Mouse (Mus musculus) embryonic facial prominence, embryonic 14.5 days (tissue): ENCODE data around the gene Rpl21. TPM values are rescaled to one million over a fixed set of nuclear protein-coding genes. Genes with fewer than 3 reads are reported as not detected.

Source experiments
- ATAC-seq: fragments of 200-750 bp; cut with Nextera tagmentation; 2 replicates; pipeline ENCODE4 v1.8.0; 2017; ENCODE audit warnings: low read depth, moderate number of reproducible peaks, moderate TSS enrichment
- DNase-seq: peaks from one replicate; pipeline ENCODE4 v3.0.0-alpha.2; 2015; ENCODE audit warnings: low spot score
- H3K27ac ChIP-seq: fragments of 300-500 bp; sonication (generic); replicated peaks from 2 replicates; pipeline ENCODE4 v1.5.1; 2014; ENCODE audit warnings: low read depth, mild to moderate bottlenecking, low read length, moderate library complexity
- H3K27me3 ChIP-seq: fragments of 300-500 bp; sonication (generic); replicated peaks from 2 replicates; pipeline ENCODE4 v1.6.1; 2014; ENCODE audit warnings: low read length; ENCODE audit not compliant: control insufficient read depth, insufficient read depth
- H3K36me3 ChIP-seq: fragments of 300-500 bp; sonication (generic); 2 replicates; pipeline ENCODE4 v1.6.1; 2014; ENCODE audit warnings: low read length, mixed read lengths; ENCODE audit not compliant: control insufficient read depth, insufficient read depth
- H3K4me1 ChIP-seq: fragments of 300-500 bp; sonication (generic); 2 replicates; pipeline ENCODE4 v1.6.1; 2014; ENCODE audit warnings: antibody characterized with exemption, low read length; ENCODE audit not compliant: control insufficient read depth, insufficient read depth
- H3K4me2 ChIP-seq: fragments of 300-500 bp; sonication (generic); 2 replicates; pipeline ENCODE4 v1.6.1; 2014; ENCODE audit warnings: low read depth, mild to moderate bottlenecking, low read length, moderate library complexity, mixed read lengths
- H3K4me3 ChIP-seq: fragments of 300-500 bp; sonication (generic); 2 replicates; pipeline ENCODE4 v1.5.1; 2014; ENCODE audit warnings: low read depth, mild to moderate bottlenecking, low read length
- H3K9ac ChIP-seq: fragments of 300-500 bp; sonication (generic); 2 replicates; pipeline ENCODE4 v1.6.1; 2014; ENCODE audit warnings: low read depth, mild to moderate bottlenecking, low read length, moderate library complexity, mixed read lengths
- H3K9me3 ChIP-seq: fragments of 300-500 bp; sonication (generic); 2 replicates; pipeline ENCODE4 v1.6.1; 2016; ENCODE audit warnings: low read length; ENCODE audit not compliant: control insufficient read depth
- WGBS: fragments of 180-500 bp; shearing (Covaris S2); extraction: QIAGEN DNeasy Blood & Tissue Kit; methylation state at CpG from one replicate; pipeline ENCODE4 v1.1.7; 2014; 5-methylcytosine and 5-hydroxymethylcytosine counted together
- polyA plus RNA-seq: library from polyadenylated mRNA; unstranded; fragments of >200 nt; fragmentation: Nextera tagmentation; extraction: Ambion mirVana; gene quantifications from 2 replicates; pipeline ENCODE4 v1.2.1, GENCODE M21; 2014

The Rpl21 gene
- polyA plus RNA-seq: 666 and 723 TPM in 2 replicates

DNA sequence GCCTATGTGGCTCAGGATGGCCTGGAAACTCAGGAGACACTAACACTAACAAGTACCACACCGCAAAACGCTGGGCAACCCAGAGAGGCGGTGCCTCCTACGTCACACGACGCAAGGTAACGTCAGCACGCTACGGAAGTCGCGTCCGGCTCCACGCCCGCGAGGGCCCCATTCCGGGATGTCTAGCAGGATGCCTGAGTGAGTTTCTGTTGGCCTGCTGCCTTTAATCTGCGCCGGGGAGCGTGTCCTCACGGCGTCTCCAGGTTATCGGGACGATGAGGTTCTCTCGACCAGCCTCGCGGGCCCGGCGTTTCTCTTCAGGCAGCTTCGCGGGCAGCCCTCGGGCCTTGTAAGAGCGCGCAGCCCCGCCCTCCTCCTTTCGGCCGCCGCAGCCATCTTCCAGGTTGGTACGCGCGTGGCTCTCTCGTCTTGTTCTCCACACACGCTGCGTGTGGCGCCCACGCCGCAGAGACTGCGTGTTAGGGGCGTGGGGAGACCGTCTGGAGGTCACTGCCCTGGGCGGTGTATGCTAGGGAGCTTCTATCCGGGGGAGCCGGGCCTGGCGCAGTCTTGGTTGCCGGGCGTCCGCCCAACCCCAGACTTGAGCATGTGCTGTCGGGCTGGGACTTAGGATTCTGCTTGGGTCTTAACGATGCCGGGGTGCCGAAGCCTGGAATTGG lies at the start of gene Rpl21:
Gene Rpl21, plus strand, starts transcription at position 122 of the 680 bp plus-strand sequence.
- 0% methylated on average over 48 of the region's 60 CpGs for WGBS
- ATAC-seq: peak; percentile 99

DNA sequence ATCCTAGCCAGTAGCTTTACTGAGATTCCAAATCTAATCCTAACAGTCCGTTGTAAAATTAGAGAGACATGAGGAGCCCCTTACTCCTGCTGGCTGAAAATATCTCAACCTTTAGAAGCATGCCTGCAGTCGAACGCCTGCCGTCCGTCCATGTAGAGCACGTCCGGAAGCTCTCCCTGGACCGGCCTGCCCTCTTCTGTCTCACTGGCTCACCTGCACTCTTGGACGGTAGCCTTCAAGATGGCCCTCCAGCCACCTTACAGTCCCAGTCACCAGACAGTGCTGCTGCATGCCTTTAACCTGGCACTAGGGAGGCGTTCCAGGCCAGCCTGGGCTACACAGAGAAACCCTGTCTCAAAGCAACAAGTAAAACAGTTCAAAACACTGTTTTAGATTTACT lies 49.4 kb upstream of the Rpl21 start:
- H3K9me3 ChIP-seq: no peaks in the 10 kb centered on the region
- no peak for ATAC-seq

More for the DNA sequence above, at the start of gene Rpl21:
- no peaks in the 10 kb centered on the region for H3K9me3 ChIP-seq
- H3K27me3 ChIP-seq: no peaks in the 10 kb centered on the region
- peak within 1 kb of the TSS; percentile 97 for H3K4me3 ChIP-seq
- H3K9ac ChIP-seq: peak within 1 kb of the TSS; percentile 97
- H3K27ac ChIP-seq: peak within 1 kb of the TSS; percentile 88
- peaks cover 10% of the 10 kb centered on the region; the same call in 1 of the 2 replicates for H3K4me1 ChIP-seq
- peaks cover 40% of the 10 kb centered on the region for H3K36me3 ChIP-seq
- H3K4me2 ChIP-seq: peak within 1 kb of the TSS; percentile 91
- peak; percentile 98 for DNase-seq

GRCm38 (mm10) chr5:146783891-146784290 lies 48.8 kb upstream of the Rpl21 start:
- Histone ChIP-seq H3K4me2 (no peak overlapping the region), H3K27ac (no peak overlapping the region), H3K9ac (no peak overlapping the region), H3K4me3 (no peak overlapping the region), H3K9me3 (no peaks in the 10 kb centered on the region), H3K4me1 (no peaks in the 10 kb centered on the region), H3K36me3 (no peaks in the 10 kb centered on the region), H3K27me3 (no peaks in the 10 kb centered on the region)
- no peak for DNase-seq
- no peak for ATAC-seq
- WGBS: 89% methylated on average over 10 of the region's 10 CpGs

More for the DNA sequence above, 49.4 kb upstream of the Rpl21 start:
- WGBS: 91% methylated on average over 10 of the region's 10 CpGs
- Histone ChIP-seq H3K27ac (no peak overlapping the region), H3K4me3 (no peak overlapping the region), H3K36me3 (no peaks in the 10 kb centered on the region), H3K27me3 (no peaks in the 10 kb centered on the region), H3K4me1 (no peaks in the 10 kb centered on the region), H3K9ac (no peak overlapping the region), H3K4me2 (no peak overlapping the region)
- DNase-seq: no peak

DNA sequence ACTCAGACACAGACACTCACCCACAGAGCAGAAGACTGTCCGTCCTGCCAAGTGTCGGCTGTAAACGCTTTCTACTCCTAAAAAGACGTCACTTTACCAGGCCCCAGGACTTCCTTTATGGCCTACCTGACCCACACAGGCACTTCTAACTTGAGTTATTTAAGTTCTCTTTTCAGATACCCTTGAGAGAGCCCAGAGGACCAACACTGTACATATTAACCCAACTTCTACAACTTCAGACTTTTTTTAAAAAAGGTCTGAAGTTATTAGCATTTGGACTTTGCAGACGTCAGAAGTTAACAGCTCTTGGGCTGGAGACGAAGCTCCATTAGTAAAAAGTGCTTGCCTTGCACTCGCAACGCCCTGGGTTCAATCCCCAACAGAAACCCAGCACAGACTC lies 46.6 kb upstream of the Rpl21 start:
- H3K36me3 ChIP-seq: no peaks in the 10 kb centered on the region
- DNase-seq (no peak), ATAC-seq (no peak)
- H3K9me3 ChIP-seq: no peaks in the 10 kb centered on the region
- no peak overlapping the region for H3K9ac ChIP-seq
- WGBS: 74% methylated on average over 8 of the region's 8 CpGs
- no peaks in the 10 kb centered on the region for H3K27me3 ChIP-seq
- peaks cover 6% of the 10 kb centered on the region for H3K4me1 ChIP-seq
- H3K4me3 ChIP-seq: no peak overlapping the region
- no peak overlapping the region for H3K27ac ChIP-seq
- no peak overlapping the region for H3K4me2 ChIP-seq

GRCm38 (mm10) chr5:146789413-146789812 lies 43.3 kb upstream of the Rpl21 start:
- DNase-seq (no peak), ATAC-seq (no peak)
- Histone ChIP-seq H3K27ac (no peak overlapping the region), H3K9ac (no peak overlapping the region), H3K9me3 (no peaks in the 10 kb centered on the region), H3K27me3 (no peaks in the 10 kb centered on the region), H3K4me2 (no peak overlapping the region), H3K4me1 (peaks cover 26% of the 10 kb centered on the region), H3K4me3 (no peak overlapping the region), H3K36me3 (no peaks in the 10 kb centered on the region)
- 72% methylated on average over 9 of the region's 9 CpGs for WGBS

GRCm38 (mm10) chr5:146790944-146791343 lies 41.7 kb upstream of the Rpl21 start:
- H3K27me3 ChIP-seq: no peaks in the 10 kb centered on the region
- WGBS: 62% methylated on average over 8 of the region's 8 CpGs

GRCm38 (mm10) chr5:146792140-146792791 lies 40.4 kb upstream of the Rpl21 start:
- no peaks in the 10 kb centered on the region for H3K36me3 ChIP-seq
- no peaks in the 10 kb centered on the region for H3K9me3 ChIP-seq
- peaks cover 26% of the 10 kb centered on the region for H3K4me1 ChIP-seq
- ATAC-seq: no peak
- no peak overlapping the region for H3K4me2 ChIP-seq
- no peak for DNase-seq
- H3K27me3 ChIP-seq: no peaks in the 10 kb centered on the region
- H3K4me3 ChIP-seq: no peak overlapping the region
- WGBS: 60% methylated on average over 7 of the region's 7 CpGs
- H3K9ac ChIP-seq: no peak overlapping the region
- no peak overlapping the region for H3K27ac ChIP-seq

More at GRCm38 (mm10) chr5:146790944-146791343, 41.7 kb upstream of the Rpl21 start:
- DNase-seq (no peak), ATAC-seq (no peak)
- Histone ChIP-seq H3K4me3 (no peak overlapping the region), H3K36me3 (no peaks in the 10 kb centered on the region), H3K9me3 (no peaks in the 10 kb centered on the region), H3K4me1 (peaks cover 26% of the 10 kb centered on the region), H3K9ac (no peak overlapping the region), H3K4me2 (no peak overlapping the region), H3K27ac (no peak overlapping the region; the same call in 1 of the 2 replicates)

- Histone ChIP-seq H3K27ac (peak overlapping the region; percentile 87), H3K4me3 (peak overlapping the region; percentile 98), H3K9ac (peak overlapping the region; percentile 90), H3K9me3 (no peaks in the 10 kb centered on the region), H3K4me1 (peaks cover 26% of the 10 kb centered on the region), H3K27me3 (no peaks in the 10 kb centered on the region), H3K36me3 (no peaks in the 10 kb centered on the region), H3K4me2 (peak overlapping the region; percentile 88)
- ATAC-seq (no peak), DNase-seq (no peak)
- 5% methylated on average over 18 of the region's 18 CpGs for WGBS
Observed at GRCm38 (mm10) chr5:146793630-146794083, 39.0 kb upstream of the Rpl21 start.
